Mouse (Mus musculus) ES-Bruce4 (cell line): ENCODE data around the gene Spef1.

ENCODE experiments used
- CTCF ChIP-seq: IDR thresholded peaks from one replicate; pipeline ENCODE4 v1.8.1; 2011; ENCODE audit warnings: low read depth, low read length
- POLR2A ChIP-seq: IDR thresholded peaks from one replicate; pipeline ENCODE4 v1.8.1; 2011; ENCODE audit warnings: low read length; ENCODE audit not compliant: insufficient read depth

DNA sequence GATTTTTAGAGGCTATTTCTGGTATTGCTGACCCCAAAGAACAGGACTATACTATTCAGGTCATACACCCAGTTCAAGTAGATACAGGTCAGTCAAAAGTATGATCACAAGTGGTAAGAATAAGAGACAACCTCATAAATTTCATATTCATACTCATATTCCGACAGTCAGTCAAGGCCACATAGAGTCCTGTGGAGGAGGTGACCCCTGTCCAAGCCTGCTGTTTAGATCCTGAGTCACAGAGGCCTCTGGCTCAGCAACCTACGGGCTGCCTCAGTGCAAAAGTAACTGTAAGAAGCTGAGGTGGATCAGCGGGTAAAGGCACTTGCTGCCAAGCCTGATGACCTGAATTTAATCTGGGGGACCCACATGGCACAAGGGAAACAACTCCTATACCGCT is 33.0 kb downstream of the Spef1 start:
- TF ChIP-seq POLR2A (no peak), CTCF (no peak)
